Mouse (Mus musculus) cerebellum, adult 11 months (tissue): ENCODE results near the gene Rnf166.

Experiments used
- DNase-seq: peaks from one replicate; pipeline ENCODE4 v3.0.0; 2022

Rnf166 gene

DNA sequence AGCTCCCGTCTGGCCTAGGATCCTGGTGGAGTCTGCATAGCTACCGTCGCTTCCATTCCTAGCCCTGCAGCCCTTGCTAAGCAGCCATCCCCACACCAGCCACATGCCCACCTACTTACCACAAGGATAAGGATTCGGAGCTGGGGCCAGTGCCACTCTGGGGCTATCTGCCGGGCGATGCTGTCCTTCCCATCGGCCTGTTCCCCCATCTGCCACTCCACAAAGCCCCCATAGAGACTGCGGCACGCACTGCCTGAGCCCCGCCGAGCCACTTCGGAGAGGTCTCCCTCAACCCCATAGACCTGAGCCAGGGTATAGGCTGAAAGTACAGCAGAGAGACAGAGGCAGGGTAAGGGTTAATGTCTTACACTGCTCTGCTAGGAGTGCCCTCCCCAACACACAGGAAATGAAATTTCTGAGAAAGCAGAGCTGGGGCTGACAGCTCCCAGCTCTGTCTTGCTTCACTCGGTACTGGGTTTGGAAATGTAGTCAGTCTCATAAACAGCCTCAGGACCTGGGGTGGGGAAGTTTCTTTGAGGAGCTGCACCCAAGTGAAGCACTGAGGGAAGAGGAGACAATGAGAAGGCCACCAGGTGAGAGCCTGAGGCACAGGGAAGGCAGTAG lies 38.0 kb downstream of the Rnf166 start:
- DNase-seq, result no peak

DNA sequence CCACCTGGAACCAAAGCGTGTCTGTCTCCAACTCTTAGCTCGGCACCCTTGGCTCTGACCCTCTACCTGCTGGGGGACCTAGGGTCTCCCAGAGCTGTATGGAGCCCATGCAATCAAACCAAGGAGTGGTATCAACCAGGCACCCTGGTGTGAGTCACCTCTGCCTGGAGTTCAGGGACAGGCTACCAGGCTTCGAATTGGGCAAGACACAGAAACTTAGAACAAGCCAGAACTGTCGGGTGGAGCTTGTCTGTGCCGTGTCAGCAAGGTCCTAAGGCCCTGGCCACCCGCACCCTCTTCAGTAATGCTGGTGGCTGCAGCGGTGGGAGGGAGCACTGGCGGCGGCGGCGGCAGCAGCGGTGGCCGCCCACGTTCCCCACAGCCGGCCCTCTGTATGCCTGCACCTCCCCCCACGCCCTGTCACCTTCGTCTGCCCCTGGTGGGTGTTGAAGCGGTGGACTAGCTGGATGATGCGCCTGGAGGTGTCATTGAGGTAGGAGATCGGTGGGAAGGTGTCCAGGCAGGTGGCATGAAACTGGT lies 39.2 kb downstream of the Rnf166 start:
- DNase-seq, result no peak

- no peak for DNase-seq
Observed at GRCm38 (mm10) chr8:122436146-122436545, 39.7 kb downstream of the Rnf166 start.

DNA sequence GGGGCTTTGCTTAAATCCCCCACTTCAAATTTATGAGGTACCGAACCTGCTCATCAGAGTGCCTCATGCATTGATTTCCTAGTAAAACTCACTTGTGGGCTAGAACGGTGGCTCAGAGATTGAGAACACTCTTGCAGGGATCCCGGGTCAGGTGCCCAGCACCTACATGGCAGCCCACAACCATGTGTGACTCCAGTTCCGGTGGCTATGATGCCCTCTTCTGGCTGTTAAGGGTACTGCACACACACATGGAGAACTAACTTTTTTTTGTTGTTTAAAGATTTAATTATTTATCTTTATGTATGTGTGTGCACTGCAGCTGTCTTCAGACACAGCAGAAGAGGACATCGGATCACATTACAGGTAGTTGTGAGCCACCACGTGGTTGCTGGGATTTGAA lies 40.5 kb downstream of the Rnf166 start:
- no peak for DNase-seq

- no peak for DNase-seq
Observed at GRCm38 (mm10) chr8:122433269-122433905, 42.5 kb downstream of the Rnf166 start.

DNA sequence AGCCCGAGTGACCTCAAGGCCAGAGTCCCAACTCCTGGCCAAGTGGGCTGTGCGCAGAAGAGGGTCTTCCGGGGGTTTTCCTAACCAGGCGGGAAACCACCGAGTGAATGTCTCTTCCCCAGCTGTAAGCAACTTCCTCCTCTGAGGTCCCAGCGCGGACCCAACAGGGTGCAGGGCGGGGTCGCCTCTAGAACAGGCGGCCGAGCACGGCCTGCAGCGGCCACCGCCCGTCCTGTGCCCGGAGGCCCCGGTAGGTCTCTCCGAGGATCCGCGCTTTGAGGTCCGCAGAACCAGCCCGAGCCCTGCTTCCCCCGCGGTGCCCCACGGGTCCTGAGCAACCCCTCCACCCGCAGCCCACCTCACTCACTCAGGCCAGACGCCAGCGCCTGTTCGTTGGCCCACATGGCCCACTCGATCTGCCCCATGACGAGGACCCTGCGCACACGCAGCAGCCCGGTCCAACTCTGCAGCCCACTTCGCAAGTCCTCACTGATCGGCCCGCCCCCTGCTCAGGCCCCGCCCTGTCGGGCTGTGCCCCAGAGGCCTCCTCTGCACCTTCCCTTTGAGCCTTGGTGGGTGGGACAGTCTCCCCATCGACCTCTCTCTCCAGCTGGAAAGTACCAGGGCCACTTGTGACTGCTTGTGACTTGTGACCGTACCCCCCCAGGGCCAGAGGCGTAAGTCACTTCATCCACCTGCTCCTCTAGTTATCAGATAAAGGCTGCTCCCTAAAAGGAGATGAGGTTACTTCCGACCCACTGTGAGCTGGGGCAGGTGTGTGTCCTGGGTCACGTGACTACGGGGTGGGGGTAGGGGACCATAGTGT lies 43.2 kb downstream of the Rnf166 start, which contains the start of gene Cyba:
Gene Cyba (minus strand): TSS at position 488 of the 826 bp plus-strand sequence.
- no peak for DNase-seq

GRCm38 (mm10) chr8:122431694-122432442 lies 44.0 kb downstream of the Rnf166 start:
- no peak for DNase-seq

- DNase-seq, result no peak
Observed at GRCm38 (mm10) chr8:122430646-122431045, 45.2 kb downstream of the Rnf166 start.

- no peak for DNase-seq
Observed at GRCm38 (mm10) chr8:122430058-122430636, 45.7 kb downstream of the Rnf166 start.

GRCm38 (mm10) chr8:122428163-122428562 lies 47.7 kb downstream of the Rnf166 start:
- no peak for DNase-seq

DNA sequence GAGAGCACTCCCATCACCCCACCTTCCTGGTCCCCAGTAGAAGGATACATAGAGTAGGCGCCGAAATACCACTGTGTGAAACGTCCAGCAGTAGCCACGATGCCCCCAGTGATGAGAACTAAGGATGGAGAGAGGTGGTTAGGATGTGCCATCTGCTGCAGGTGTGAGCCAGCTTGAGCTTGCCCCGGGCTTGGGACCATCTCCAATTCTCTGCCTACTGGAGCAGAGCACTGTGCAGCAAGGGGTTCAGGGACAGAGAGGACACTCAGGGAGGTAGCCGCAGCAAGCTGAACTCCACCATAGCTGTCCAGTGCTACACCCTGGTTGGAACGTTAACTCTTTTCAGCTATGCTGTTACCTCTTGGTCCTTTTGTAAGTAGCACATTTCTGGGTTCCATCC lies 48.3 kb downstream of the Rnf166 start:
- no peak for DNase-seq

GRCm38 (mm10) chr8:122426145-122426544 lies 49.7 kb downstream of the Rnf166 start:
- DNase-seq, result no peak

DNA sequence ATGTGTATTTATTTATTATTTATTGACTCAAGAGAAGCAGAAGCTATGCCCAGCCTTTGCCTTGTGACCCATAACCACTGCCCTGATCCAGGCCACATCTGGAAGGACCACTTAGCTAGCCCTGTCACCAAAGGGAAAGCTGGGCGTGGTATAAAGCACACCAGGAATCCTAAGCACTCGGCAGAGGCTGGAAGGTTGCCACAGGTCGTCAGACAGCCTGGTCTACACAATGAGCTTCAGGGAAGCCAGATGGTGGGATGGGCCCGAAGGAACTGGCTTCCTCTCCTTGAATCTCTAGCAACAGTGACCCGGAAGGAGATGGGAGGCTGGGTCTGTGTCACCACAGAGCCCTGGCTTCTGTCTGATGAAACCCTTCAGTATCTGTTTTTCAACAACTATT lies 52.2 kb downstream of the Rnf166 start:
- DNase-seq, result no peak

DNA sequence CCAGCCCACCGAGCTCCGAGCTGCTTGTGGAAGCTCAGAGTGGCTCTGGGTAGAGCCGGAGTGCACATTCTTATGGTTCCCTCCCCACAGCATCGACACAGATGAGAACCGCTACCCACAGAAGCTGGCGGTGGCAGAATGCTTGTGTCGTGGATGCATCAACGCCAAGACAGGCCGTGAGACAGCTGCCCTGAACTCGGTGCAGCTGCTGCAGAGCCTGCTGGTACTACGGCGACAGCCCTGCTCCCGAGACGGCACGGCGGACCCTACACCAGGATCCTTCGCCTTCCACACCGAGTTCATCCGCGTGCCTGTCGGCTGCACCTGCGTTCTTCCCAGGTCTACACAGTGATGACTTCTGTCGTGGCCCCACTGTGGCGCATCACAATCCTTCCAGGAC lies 52.6 kb downstream of the Rnf166 start:
- no peak for DNase-seq

DNA sequence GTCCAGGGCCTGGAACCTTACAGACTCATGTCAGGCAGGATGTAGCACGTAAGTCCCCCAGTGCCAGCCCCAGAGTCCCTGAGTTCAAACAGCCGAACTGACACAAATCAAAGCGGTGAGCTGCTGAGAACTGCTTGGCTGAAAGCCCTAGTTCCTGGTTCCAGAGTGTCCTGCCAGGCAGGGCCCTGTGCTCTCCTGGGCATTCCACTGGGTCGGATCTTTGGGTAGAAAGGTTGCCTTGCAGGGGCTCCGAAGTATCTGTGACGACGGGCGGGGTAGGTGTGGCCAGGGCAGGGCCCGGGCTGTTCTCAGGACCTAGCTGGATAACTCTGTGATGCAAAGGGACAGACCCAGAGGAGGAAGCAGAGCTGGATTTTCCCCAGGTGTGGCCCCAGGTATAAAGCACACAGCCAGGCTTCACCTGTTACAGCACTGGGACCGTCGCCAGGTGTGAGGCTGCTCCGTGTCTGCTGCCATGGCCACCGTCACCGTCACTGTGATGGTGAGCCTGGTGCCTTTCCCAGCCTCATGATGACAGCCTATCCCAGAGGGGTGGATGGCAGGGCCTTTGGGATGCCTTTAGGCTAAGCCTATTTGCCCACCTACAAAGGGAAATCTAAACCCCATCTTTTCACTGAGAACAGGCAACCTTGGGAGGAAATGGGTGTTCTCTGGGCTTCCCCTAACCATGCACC lies 54.3 kb downstream of the Rnf166 start, which contains the start of gene Il17c:
Gene Il17c (plus strand): TSS at position 645 of the 695 bp plus-strand sequence.
- no peak for DNase-seq

DNA sequence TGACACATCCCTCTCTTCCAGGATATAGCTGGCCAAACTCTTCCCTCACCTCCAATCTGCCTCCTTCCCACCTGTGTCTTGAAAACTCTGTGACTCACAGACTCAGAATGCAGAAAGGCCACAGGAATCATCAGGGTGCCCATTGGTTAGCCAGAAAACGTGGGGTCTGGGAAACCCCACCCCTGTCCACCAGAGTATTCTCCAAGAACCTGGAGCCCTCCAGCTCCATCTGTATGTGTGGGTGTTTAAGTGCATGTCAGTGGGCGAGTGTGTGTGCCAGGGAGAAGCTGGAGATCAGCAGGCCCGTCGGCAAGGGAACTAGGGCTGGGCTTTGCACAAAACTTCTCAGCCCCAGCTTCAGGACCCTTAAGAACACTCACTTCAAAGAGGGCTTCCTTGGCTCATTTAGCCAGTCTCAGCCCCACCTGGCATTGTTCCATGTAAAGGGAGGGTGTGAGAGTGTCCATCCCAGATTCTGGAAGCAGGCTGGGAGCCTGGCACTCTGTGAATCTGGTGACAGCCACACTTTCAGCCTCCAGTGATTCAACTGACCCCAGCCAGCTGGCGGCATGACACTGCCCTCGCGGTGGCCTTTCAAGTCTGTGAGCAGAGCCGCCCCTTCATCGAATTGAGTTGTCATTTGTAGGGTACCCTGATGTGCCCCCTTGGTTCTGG lies 55.8 kb downstream of the Rnf166 start:
- DNase-seq, result no peak
